Mouse (Mus musculus) liver, adult 2 months (tissue): ENCODE measurements around the gene Fam102a. TPM values are rescaled to one million over a fixed set of nuclear protein-coding genes. Genes with fewer than 3 reads are reported as not detected.

ENCODE experiments used
- DNase-seq: peaks from one replicate; pipeline ENCODE4 v3.0.0-alpha.2; 2011; ENCODE audit warnings: low read depth, low spot score; ENCODE audit errors: extremely low read depth
- H3K27ac ChIP-seq: fragments of 200-500 bp; replicated peaks from 2 replicates; pipeline ENCODE4 v1.5.1; 2012; ENCODE audit warnings: low read depth, mild to moderate bottlenecking, control low read depth, inconsistent platforms, low read length; ENCODE audit not compliant: insufficient read depth
- H3K27me3 ChIP-seq: fragments of 200-500 bp; 2 replicates; pipeline ENCODE4 v1.6.1; 2012; ENCODE audit warnings: mild to moderate bottlenecking, moderate library complexity, low read length, inconsistent platforms; ENCODE audit not compliant: control insufficient read depth, insufficient read depth
- H3K36me3 ChIP-seq: fragments of 200-500 bp; 2 replicates; pipeline ENCODE4 v1.6.1; 2012; ENCODE audit warnings: low read length, inconsistent platforms; ENCODE audit not compliant: control insufficient read depth, insufficient read depth
- H3K4me1 ChIP-seq: fragments of 200-500 bp; 2 replicates; pipeline ENCODE4 v1.6.1; 2011; ENCODE audit warnings: low read length; ENCODE audit not compliant: control insufficient read depth, insufficient read depth
- H3K4me3 ChIP-seq: fragments of 200-500 bp; 2 replicates; pipeline ENCODE4 v1.5.1; 2011; ENCODE audit warnings: low read depth, mild to moderate bottlenecking, control low read depth, low read length, moderate library complexity; ENCODE audit not compliant: insufficient read depth
- H3K79me2 ChIP-seq: fragments of 200-500 bp; 2 replicates; pipeline ENCODE4 v1.6.1; 2012; ENCODE audit warnings: inconsistent platforms, mild to moderate bottlenecking, low read length, moderate library complexity; ENCODE audit not compliant: control insufficient read depth, insufficient read depth
- H3K9ac ChIP-seq: fragments of 200-500 bp; 2 replicates; pipeline ENCODE4 v1.6.1; 2012; ENCODE audit warnings: low read depth, mild to moderate bottlenecking, control low read depth, inconsistent platforms, low read length
- CTCF ChIP-seq: fragments of 200-500 bp; IDR thresholded peaks from 2 replicates; pipeline ENCODE4 v1.5.1; 2011; ENCODE audit warnings: low read depth, low read length, control low read depth
- POLR2A ChIP-seq: fragments of 200-500 bp; IDR thresholded peaks from 2 replicates; pipeline ENCODE4 v1.6.1; 2011; ENCODE audit warnings: low read length, control low read depth; ENCODE audit not compliant: insufficient read depth; ENCODE audit errors: extremely low read depth
- WGBS: fragments of 180-500 bp; shearing (Covaris S2); methylation state at CpG from one replicate; pipeline ENCODE4 v1.1.7; 2018; 5-methylcytosine and 5-hydroxymethylcytosine counted together
- polyA plus RNA-seq: library from polyadenylated mRNA; depleted of rRNA; stranded (reverse); fragments of >200 nt; gene quantifications from 2 replicates; pipeline ENCODE4 v1.2.3, GENCODE M21; 2012
- total RNA-seq: library from RNA; depleted of rRNA; stranded (reverse); fragments of >200 nt; gene quantifications from 2 replicates; pipeline ENCODE4 v1.2.3, GENCODE M21; 2014

Gene Fam102a
- total and polyA plus RNA-seq, 2 experiments = 7.0 to 11.0 TPM

DNA sequence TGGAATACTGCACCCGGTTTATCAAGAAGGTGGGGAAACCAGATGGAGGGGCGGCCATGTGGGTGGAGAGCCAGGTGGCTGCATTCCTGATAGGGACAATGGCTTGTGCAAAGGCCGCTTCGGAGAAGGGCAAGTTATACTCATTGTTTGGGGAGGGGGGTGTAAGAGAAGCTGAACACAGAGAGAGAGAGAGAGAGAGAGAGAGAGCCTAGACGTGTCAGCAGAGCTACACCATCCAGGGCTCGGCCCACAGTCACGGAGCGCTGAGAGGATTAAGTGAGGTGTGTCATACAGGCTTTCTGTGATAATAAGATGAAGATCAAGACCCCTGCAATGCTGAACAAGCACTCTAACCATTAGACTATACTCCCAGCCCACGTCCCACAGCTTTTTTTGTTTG, 27.2 kb upstream of the Fam102a start:
- no peaks in the 10 kb centered on the region for H3K79me2 ChIP-seq
- no peak overlapping the region for H3K9ac ChIP-seq
- DNase-seq = no peak
- TF ChIP-seq CTCF = no peak
- TF ChIP-seq POLR2A = no peak
- H3K27ac ChIP-seq = no peak overlapping the region
- H3K36me3 ChIP-seq = no peaks in the 10 kb centered on the region
- no peaks in the 10 kb centered on the region for H3K27me3 ChIP-seq
- no peaks in the 10 kb centered on the region; the same call in 1 of the 2 replicates for H3K4me1 ChIP-seq
- WGBS = 85% methylated on average over 9 of the region's 9 CpGs
- no peak overlapping the region for H3K4me3 ChIP-seq

DNA sequence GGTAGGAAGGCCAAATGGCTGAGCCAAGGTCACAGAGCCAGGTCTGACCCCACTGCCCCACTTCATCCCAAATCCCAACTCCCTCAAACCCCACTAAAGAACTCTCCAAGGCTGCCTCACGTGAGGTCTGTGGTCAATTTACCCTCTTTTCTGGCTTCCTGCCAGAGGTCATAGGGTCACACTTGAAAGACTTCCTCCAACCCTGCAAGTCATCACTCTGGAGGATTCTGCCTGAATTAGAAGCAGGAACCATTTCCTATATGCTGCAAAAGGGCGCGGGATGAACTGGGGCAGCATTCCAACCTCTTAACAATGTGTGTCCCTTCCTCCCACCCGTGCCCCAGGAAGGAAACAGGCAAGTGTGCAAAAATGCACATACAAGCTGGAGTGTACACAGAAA, 25.8 kb upstream of the Fam102a start:
- Histone ChIP-seq H3K4me1 (no peaks in the 10 kb centered on the region; the same call in 1 of the 2 replicates), H3K4me3 (no peak overlapping the region), H3K36me3 (no peaks in the 10 kb centered on the region), H3K27me3 (no peaks in the 10 kb centered on the region), H3K27ac (peak overlapping the region; percentile 4; the same call in 1 of the 2 replicates), H3K9ac (no peak overlapping the region), H3K79me2 (no peaks in the 10 kb centered on the region)
- TF ChIP-seq CTCF (no peak), POLR2A (no peak)
- DNase-seq = no peak
- 53% methylated on average over 4 of the region's 4 CpGs for WGBS

DNA sequence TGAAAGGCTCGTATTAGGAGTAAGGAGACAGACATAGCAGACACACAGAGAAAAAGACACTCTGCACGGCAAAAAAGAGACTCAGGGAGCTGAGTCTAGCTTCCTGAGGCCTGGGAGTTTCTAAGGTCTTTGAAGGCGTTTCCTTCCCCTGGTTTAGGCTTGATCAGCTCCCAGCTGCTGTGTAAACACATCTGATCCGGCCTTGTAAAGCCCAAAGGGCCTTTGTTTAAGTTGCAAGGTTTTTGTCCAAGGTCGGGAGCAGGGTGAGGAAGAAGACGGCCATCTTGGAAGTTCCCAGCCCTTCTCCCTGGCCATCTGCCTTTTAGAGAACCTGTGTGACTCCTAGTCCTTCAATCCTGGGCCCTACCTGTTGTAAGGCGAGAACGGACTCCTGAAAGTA, 25.2 kb upstream of the Fam102a start:
- Histone ChIP-seq H3K79me2 (no peaks in the 10 kb centered on the region), H3K27ac (peak overlapping the region; percentile 42; the same call in 1 of the 2 replicates), H3K4me1 (no peaks in the 10 kb centered on the region; the same call in 1 of the 2 replicates), H3K4me3 (no peak overlapping the region), H3K27me3 (no peaks in the 10 kb centered on the region), H3K9ac (no peak overlapping the region), H3K36me3 (no peaks in the 10 kb centered on the region)
- DNase-seq = no peak
- TF ChIP-seq POLR2A (no peak), CTCF (no peak)
- WGBS = 76% methylated on average over 8 of the region's 8 CpGs

DNA sequence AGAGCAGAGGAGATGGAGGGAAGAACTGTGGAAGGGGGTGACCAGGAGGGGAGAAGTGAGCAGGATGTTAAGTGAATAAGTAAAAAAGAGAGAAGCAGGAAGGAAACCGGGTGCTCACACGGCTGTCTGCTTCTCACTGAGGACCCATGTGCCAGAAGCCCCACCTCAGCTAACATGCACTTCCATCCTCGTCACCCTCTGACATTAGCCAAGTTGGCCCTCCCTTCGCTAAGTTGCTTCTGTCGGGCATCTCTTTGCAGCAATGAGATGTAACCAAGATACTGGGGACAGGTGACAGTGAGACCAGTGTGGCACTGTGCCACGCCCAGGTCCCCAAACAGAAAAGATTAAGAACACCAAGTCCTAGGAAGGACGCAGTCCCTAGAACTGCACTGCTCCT, 22.5 kb upstream of the Fam102a start:
- Histone ChIP-seq H3K27ac (no peak overlapping the region), H3K27me3 (no peaks in the 10 kb centered on the region), H3K79me2 (no peaks in the 10 kb centered on the region), H3K4me1 (no peaks in the 10 kb centered on the region), H3K4me3 (no peak overlapping the region), H3K36me3 (no peaks in the 10 kb centered on the region), H3K9ac (no peak overlapping the region)
- TF ChIP-seq CTCF = no peak
- TF ChIP-seq POLR2A = no peak
- no peak for DNase-seq
- 85% methylated on average over 7 of the region's 7 CpGs for WGBS

DNA sequence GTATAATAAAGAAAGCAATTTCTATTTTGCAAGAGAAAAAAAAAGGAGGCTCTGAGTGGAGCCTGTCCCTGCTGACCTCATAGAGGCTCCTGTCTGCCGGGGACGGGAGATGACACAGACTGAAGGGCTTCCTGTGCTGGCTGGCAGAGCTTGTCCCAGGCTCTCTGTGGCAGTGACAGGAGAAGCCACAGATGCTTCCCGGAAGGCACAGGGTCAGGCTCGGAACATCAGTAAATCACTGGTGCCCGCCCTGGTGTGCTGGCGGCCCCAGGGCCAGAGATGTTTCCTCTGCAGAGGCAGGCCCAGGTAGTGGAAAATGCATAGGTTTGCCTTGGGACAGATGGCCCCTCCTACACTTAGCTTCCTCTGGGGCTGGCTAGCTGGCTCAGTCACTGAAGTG, 20.8 kb upstream of the Fam102a start:
- no peaks in the 10 kb centered on the region for H3K4me1 ChIP-seq
- 64% methylated on average over 6 of the region's 6 CpGs for WGBS
- no peaks in the 10 kb centered on the region for H3K27me3 ChIP-seq
- TF ChIP-seq CTCF (no peak), POLR2A (no peak)
- DNase-seq = no peak
- H3K27ac ChIP-seq = peak overlapping the region; percentile 7; the same call in 1 of the 2 replicates
- no peaks in the 10 kb centered on the region for H3K36me3 ChIP-seq
- H3K4me3 ChIP-seq = no peak overlapping the region
- no peak overlapping the region for H3K9ac ChIP-seq
- no peaks in the 10 kb centered on the region for H3K79me2 ChIP-seq

DNA sequence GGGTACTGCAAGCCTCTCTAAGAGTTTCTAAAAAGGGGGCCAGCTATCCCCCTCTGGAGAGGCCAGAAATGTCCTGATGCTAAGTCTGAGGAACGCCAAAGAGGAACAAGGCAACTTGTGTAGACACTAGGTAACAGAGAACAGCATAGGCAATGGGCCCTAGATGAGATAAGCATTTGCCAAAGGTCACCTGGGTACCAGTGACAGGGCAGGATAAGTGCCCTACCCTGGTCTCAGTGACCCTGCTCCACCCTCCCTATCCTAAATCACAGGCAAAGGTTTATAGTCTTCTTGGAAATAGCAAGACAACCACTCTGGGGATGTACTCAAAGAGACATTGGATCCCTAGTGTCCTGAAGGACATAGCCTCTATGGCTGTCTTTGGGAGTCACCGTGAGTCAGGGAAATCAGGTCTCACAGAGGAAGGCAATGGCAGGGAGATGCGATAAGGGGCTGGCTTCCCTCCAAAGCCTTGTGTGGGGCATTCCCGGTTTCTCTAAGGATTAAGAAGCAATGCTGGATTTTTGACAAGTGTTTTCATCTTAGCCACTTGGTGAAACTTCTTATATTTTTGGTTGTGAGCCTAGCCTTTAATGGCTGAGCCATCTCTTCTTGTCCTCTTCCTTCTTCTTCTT, 17.8 kb upstream of the Fam102a start:
- H3K79me2 ChIP-seq = no peaks in the 10 kb centered on the region
- no peaks in the 10 kb centered on the region for H3K27me3 ChIP-seq
- WGBS = 69% methylated on average over 4 of the region's 4 CpGs
- H3K4me3 ChIP-seq = no peak overlapping the region
- TF ChIP-seq CTCF = no peak
- TF ChIP-seq POLR2A = no peak
- H3K36me3 ChIP-seq = no peaks in the 10 kb centered on the region
- no peak overlapping the region for H3K27ac ChIP-seq
- H3K4me1 ChIP-seq = peaks cover 8% of the 10 kb centered on the region; the same call in 1 of the 2 replicates
- no peak overlapping the region for H3K9ac ChIP-seq
- peak; percentile 52 for DNase-seq
